Mouse (Mus musculus) T-helper 17 cell (primary cell): ENCODE measurements around the gene Per1.

Experiments
- in situ Hi-C, 2 experiments: fragments of 300-600 bp; cut with MboI, MseI; formaldehyde crosslinking; loops; 1 replicate in 1 of 2; 2 replicates in 1 of 2; pipeline ENCODE4 v1.15.1; 2025; ENCODE audit warnings: high pct_unique_total_duplicates in 2 of 2

Per1 gene

GRCm38 (mm10) chr11:69094697-69095429 lies at the start of gene Per1:
Gene Per1 (plus strand): TSS chr11:69095217.
- in situ Hi-C loops = loop anchor here in 1 of 2 experiments (10.0 to 25.0 kb wide), 3 partner anchors 190 to 1567 kb away; partner anchors contain the start of genes Eno3, Kdm6b, Pfn1 and Rpl26

- in situ Hi-C loops = no loop called here
These were observed 49.3 kb upstream of the Per1 start, which contains the start of gene Aurkb for GRCm38 (mm10) chr11:69045531-69046394. Gene Aurkb (plus strand): TSS chr11:69045647.

GRCm38 (mm10) chr11:69046395-69046774 lies 48.6 kb upstream of the Per1 start:
- in situ Hi-C loops = no loop called here

GRCm38 (mm10) chr11:69047592-69047991 lies 47.4 kb upstream of the Per1 start:
- in situ Hi-C loops = no loop called here

- in situ Hi-C loops = no loop called here
These were observed 46.9 kb upstream of the Per1 start for GRCm38 (mm10) chr11:69048151-69048550.

- in situ Hi-C loops = no loop called here
These were observed 44.3 kb upstream of the Per1 start for GRCm38 (mm10) chr11:69050748-69051147.

- in situ Hi-C loops = no loop called here
These were observed 43.2 kb upstream of the Per1 start for GRCm38 (mm10) chr11:69051771-69052170.

- in situ Hi-C loops = no loop called here
These were observed 42.1 kb upstream of the Per1 start for GRCm38 (mm10) chr11:69052824-69053421.

- in situ Hi-C loops = no loop called here
These were observed 41.2 kb upstream of the Per1 start for GRCm38 (mm10) chr11:69053848-69054247.

GRCm38 (mm10) chr11:69058265-69058664 lies 36.8 kb upstream of the Per1 start:
- in situ Hi-C loops = no loop called here

GRCm38 (mm10) chr11:69058729-69059356 lies 36.2 kb upstream of the Per1 start:
- in situ Hi-C loops = no loop called here

GRCm38 (mm10) chr11:69059357-69059974 lies 35.6 kb upstream of the Per1 start, which contains the start of gene Borcs6:
Gene Borcs6 (plus strand): TSS chr11:69059717.
- in situ Hi-C loops = no loop called here

- in situ Hi-C loops = loop anchor here (5.0 kb wide), 1 partner anchor 62 kb away; the partner anchor contains the start of genes 9130213A22Rik (in 2 of the 2) and Hes7 (in 2 of the 2)
These were observed 35.0 kb upstream of the Per1 start for GRCm38 (mm10) chr11:69059975-69060411.

GRCm38 (mm10) chr11:69060448-69061254 lies 34.4 kb upstream of the Per1 start:
- in situ Hi-C loops = loop anchor here (5.0 kb wide), 1 partner anchor 62 kb away; the partner anchor contains the start of genes 9130213A22Rik (in 2 of the 2) and Hes7 (in 2 of the 2)

- in situ Hi-C loops = loop anchor here (5.0 kb wide), 1 partner anchor 61 kb away; the partner anchor contains the start of genes 9130213A22Rik (in 2 of the 2) and Hes7 (in 2 of the 2)
These were observed 33.6 kb upstream of the Per1 start for GRCm38 (mm10) chr11:69061255-69061912.

GRCm38 (mm10) chr11:69062194-69062760 lies 32.7 kb upstream of the Per1 start:
- in situ Hi-C loops = loop anchor here (5.0 kb wide), 1 partner anchor 60 kb away; the partner anchor contains the start of genes 9130213A22Rik (in 2 of the 2) and Hes7 (in 2 of the 2)

GRCm38 (mm10) chr11:69062761-69063224 lies 32.2 kb upstream of the Per1 start:
- in situ Hi-C loops = loop anchor here (5.0 kb wide), 1 partner anchor 60 kb away; the partner anchor contains the start of genes 9130213A22Rik (in 2 of the 2) and Hes7 (in 2 of the 2)
